Comparison of ENCODE assay signal across 27 mouse cellular contexts in genomic region chr16:26646066-26646465, GRCm38 (mm10).
DNase-seq lines count a peak whose midpoint lies in the region; ATAC-seq and TF ChIP-seq lines count a peak whose summit lies in the region.
"Had no signal": no experiment of that assay in that cellular context is flagged by ENCODE, and none has a peak within 500 bp of the region (broad histone marks: within the 10 kb centered on the region; RNA-seq: fewer than 3 reads in every experiment).

No protein-coding gene starts in this region.

- TF ChIP-seq CTCF in MEL (IDR thresholded peaks at IDR 0.05 in 2 of 3, conservative IDR thresholded peaks at IDR 0.05 in 1 of 3; ENCODE audit: control insufficient read depth in 1 of 3, insufficient read depth in 1 of 3, low read depth in 2 of 3, low read length in 3 of 3, poor library complexity in 1 of 3, severe bottlenecking in 1 of 3), result no peak

- 86% methylated on average over 2 of the region's 2 CpGs for WGBS in midbrain, embryonic 16.5 days

- TF ChIP-seq EP300 in MEL (IDR thresholded peaks at IDR 0.05; ENCODE audit: low read depth in 1 of 2, low read length in 2 of 2), result peak in 1 of 2 experiments; percentile 11; a peak in 1 of 4 replicates

- H3K4me3 ChIP-seq in MEL (ENCODE audit: control insufficient read depth in 1 of 2, insufficient read depth in 1 of 2, low read depth in 2 of 2, low read length in 2 of 2) (peak overlapping the region in 1 of 2 experiments; percentile 35; a peak in 1 of 4 replicates), myocyte (no peak overlapping the region)
- no peak overlapping the region for H3K4me3 ChIP-seq in midbrain, embryonic 16.5 days (ENCODE audit: low read depth, low read length)
- H3K4me3 ChIP-seq: embryonic facial prominence, embryonic 10.5 days; embryonic facial prominence, embryonic 13.5 days; forebrain, embryonic 10.5 days; forebrain, embryonic 13.5 days; heart, adult 2 months; heart, embryonic 10.5 days; heart, embryonic 13.5 days had no signal

- peak overlapping the region; percentile 47 for H3K4me2 ChIP-seq in myocyte (ENCODE audit: low read depth)
- no peak overlapping the region for H3K4me2 ChIP-seq in midbrain, embryonic 16.5 days (ENCODE audit: low read length)
- H3K4me2 ChIP-seq: embryonic facial prominence, embryonic 13.5 days; forebrain, embryonic 13.5 days; heart, embryonic 13.5 days; hindbrain, embryonic 14.5 days had no signal

- no peak overlapping the region for H3K9ac ChIP-seq in MEL (ENCODE audit: control insufficient read depth, low read depth, low read length, poor library complexity, severe bottlenecking)
- no peak overlapping the region for H3K9ac ChIP-seq in midbrain, embryonic 16.5 days (ENCODE audit: low read depth, low read length)
- H3K9ac ChIP-seq: embryonic facial prominence, embryonic 13.5 days; forebrain, embryonic 13.5 days; heart, embryonic 13.5 days; hindbrain, embryonic 14.5 days had no signal

- no peak for ATAC-seq in midbrain, embryonic 16.5 days
- ATAC-seq: forebrain, embryonic 13.5 days; forebrain, embryonic 16.5 days; hindbrain, postnatal 0 days; Patski had no signal

- TF ChIP-seq RAD21 in MEL (IDR thresholded peaks at IDR 0.05; ENCODE audit: low read depth, low read length), result no peak

- TF ChIP-seq POLR2A in MEL (IDR thresholded peaks at IDR 0.05; ENCODE audit: control insufficient read depth in 1 of 2, insufficient read depth in 1 of 2, low read depth in 1 of 2, low read length in 2 of 2, poor library complexity in 1 of 2) (no peak), myocyte (IDR thresholded peaks at IDR 0.05; ENCODE audit: insufficient read length, low read depth) (no peak)

- peak; percentile 57 for DNase-seq in MEL (ENCODE audit: low read depth, low spot score)
- peak; percentile 54 for DNase-seq in brain, adult 2 months (ENCODE audit: low read depth, low spot score)
- no peak for DNase-seq in urinary bladder, adult 18-20 months (ENCODE audit: low spot score in 2 of 2)
- DNase-seq in left cerebral cortex, postnatal 4 days, result no peak
- DNase-seq: adrenal gland, postnatal 10 days; cerebellum, adult 11-12 months; cerebellum, adult 8-10 months; cerebellum, postnatal 10 days; cerebellum, postnatal 36 days; embryo, embryonic 11 days; gastrocnemius, postnatal 10 days; gastrocnemius, postnatal 36 days; heart, adult 2 months; heart, postnatal 14 days; heart, postnatal 4 days had no signal

- no peak overlapping the region for H3K27ac ChIP-seq in MEL (ENCODE audit: control insufficient read depth, low read depth, low read length)
- no peak overlapping the region for H3K27ac ChIP-seq in midbrain, embryonic 16.5 days (ENCODE audit: low read length)
- H3K27ac ChIP-seq: embryonic facial prominence, embryonic 10.5 days; embryonic facial prominence, embryonic 13.5 days; forebrain, embryonic 10.5 days; forebrain, embryonic 13.5 days; heart, adult 2 months; heart, embryonic 10.5 days; heart, embryonic 13.5 days; hindbrain, embryonic 14.5 days; hindbrain, postnatal 0 days had no signal

- intact Hi-C loops in left cerebral cortex, postnatal 4 days (cut with DNase I), result no loop called here

- peaks cover 0 to 13% of the 10 kb centered on the region in 2 experiments; a peak in 2 of 4 replicates for H3K36me3 ChIP-seq in MEL (ENCODE audit: control insufficient read depth in 1 of 2, insufficient read depth in 2 of 2, low read length in 2 of 2)
- H3K36me3 ChIP-seq in myocyte (ENCODE audit: control insufficient read depth, insufficient read depth), result no peaks in the 10 kb centered on the region
- H3K36me3 ChIP-seq in midbrain, embryonic 16.5 days (ENCODE audit: control insufficient read depth, insufficient read depth, low read length), result no peaks in the 10 kb centered on the region
- H3K36me3 ChIP-seq: embryonic facial prominence, embryonic 10.5 days; embryonic facial prominence, embryonic 13.5 days; forebrain, embryonic 10.5 days; heart, embryonic 10.5 days; heart, embryonic 13.5 days had no signal

- no peaks in the 10 kb centered on the region for H3K9me3 ChIP-seq in MEL (replicated peaks; ENCODE audit: insufficient read depth, low read length)
- no peaks in the 10 kb centered on the region for H3K9me3 ChIP-seq in midbrain, embryonic 16.5 days (replicated peaks; ENCODE audit: control insufficient read depth, low read length, poor library complexity, severe bottlenecking)
- H3K9me3 ChIP-seq: embryonic facial prominence, embryonic 10.5 days; embryonic facial prominence, embryonic 13.5 days; forebrain, embryonic 10.5 days; forebrain, embryonic 13.5 days; heart, embryonic 10.5 days; heart, embryonic 13.5 days had no signal

- no peak overlapping the region for H3ac ChIP-seq in myocyte (ENCODE audit: control insufficient read depth, insufficient read length)

- H3K27me3 ChIP-seq in MEL (ENCODE audit: control insufficient read depth in 1 of 2, insufficient read depth in 2 of 2, low read length in 2 of 2), result no peaks in the 10 kb centered on the region
- H3K27me3 ChIP-seq in myocyte (ENCODE audit: control insufficient read depth, insufficient read depth, insufficient read length), result no peaks in the 10 kb centered on the region
- no peaks in the 10 kb centered on the region for H3K27me3 ChIP-seq in midbrain, embryonic 16.5 days (ENCODE audit: control insufficient read depth, insufficient read depth, low read depth, low read length)
- H3K27me3 ChIP-seq: embryonic facial prominence, embryonic 13.5 days; forebrain, embryonic 13.5 days; heart, embryonic 13.5 days; Patski had no signal

- H3K4me1 ChIP-seq in MEL (ENCODE audit: control insufficient read depth in 1 of 2, insufficient read depth in 2 of 2, low read length in 2 of 2), result peaks cover 8 to 10% of the 10 kb centered on the region in 2 experiments
- H3K4me1 ChIP-seq in midbrain, embryonic 16.5 days (ENCODE audit: control insufficient read depth, insufficient read depth, low read length), result no peaks in the 10 kb centered on the region
- H3K4me1 ChIP-seq: embryonic facial prominence, embryonic 10.5 days; embryonic facial prominence, embryonic 13.5 days; forebrain, embryonic 10.5 days; forebrain, embryonic 13.5 days; heart, embryonic 10.5 days; heart, embryonic 13.5 days had no signal

- H3K79me2 ChIP-seq in MEL (ENCODE audit: control insufficient read depth, insufficient read depth, low read length, poor library complexity), result no peaks in the 10 kb centered on the region
- H3K79me2 ChIP-seq in myocyte (ENCODE audit: control insufficient read depth, insufficient read depth), result no peaks in the 10 kb centered on the region

TF ChIP-seq in MEL, 35 proteins besides CTCF, POLR2A, EP300 and RAD21:
- TF ChIP-seq GABPA (IDR thresholded peaks at IDR 0.05; ENCODE audit: low read depth, low read length) (0 out of 2 replicates have a peak, but pooled peaks have one; percentile 47), ZNF384 (IDR thresholded peaks at IDR 0.05; ENCODE audit: low read depth, low read length) (peak; percentile 40; the same call in 1 of the 2 replicates), MYB (IDR thresholded peaks at IDR 0.05; ENCODE audit: low read depth, low read length) (0 out of 2 replicates have a peak, but pooled peaks have one; percentile 22), ZMIZ1 (IDR thresholded peaks at IDR 0.05; ENCODE audit: low read depth, low read length) (no peak)
TF ChIP-seq in MEL: peak in this region for 3.

TF ChIP-seq in myocyte, 11 proteins besides CTCF, POLR2A, EP300 and RAD21:
- no peak for TF ChIP-seq TCF3 (IDR thresholded peaks at IDR 0.05; ENCODE audit: insufficient read length, low read depth)
- TF ChIP-seq CEBPB (IDR thresholded peaks at IDR 0.05; ENCODE audit: insufficient read depth, poor library complexity, severe bottlenecking), result no peak
- no peak for TF ChIP-seq MYOG (IDR thresholded peaks at IDR 0.05; ENCODE audit: control insufficient read depth in 1 of 3, insufficient read depth in 1 of 3, insufficient read length in 2 of 3, low read depth in 2 of 3)
- TF ChIP-seq TCF12 (IDR thresholded peaks at IDR 0.05; ENCODE audit: insufficient read depth, poor library complexity, severe bottlenecking), result no peak
- TF ChIP-seq REST (IDR thresholded peaks at IDR 0.05; ENCODE audit: insufficient read depth, insufficient read length), result no peak
- TF ChIP-seq MYOD1 (IDR thresholded peaks at IDR 0.05; ENCODE audit: control insufficient read depth in 1 of 3, insufficient read length in 2 of 3, low read depth in 2 of 3), result no peak
- no peak for TF ChIP-seq USF1 (IDR thresholded peaks at IDR 0.05; ENCODE audit: low read depth)
- no peak for TF ChIP-seq POLR2AphosphoS2 (IDR thresholded peaks at IDR 0.05; ENCODE audit: insufficient read length, low read depth)
- TF ChIP-seq E2F4 (IDR thresholded peaks at IDR 0.05; ENCODE audit: insufficient read depth), result no peak
- no peak for TF ChIP-seq SRF (IDR thresholded peaks at IDR 0.05; ENCODE audit: control insufficient read depth, insufficient read length, low read depth)
- TF ChIP-seq MAX (IDR thresholded peaks at IDR 0.05; ENCODE audit: low read depth), result no peak

Comparison
In these comparisons a context has a peak if more than half of its experiments do, and no peak if none do; other contexts are left out.
1. DNase-seq: peak in MEL (single experiment) and brain, adult 2 months (single experiment); none in urinary bladder, adult 18-20 months (0 of 2) and left cerebral cortex, postnatal 4 days (single experiment).